Mouse (Mus musculus) thymus, postnatal 25 days (tissue): ENCODE data around the gene Gmpr2.

Experiments used
- DNase-seq: peaks from one replicate; pipeline ENCODE4 v3.0.0; 2022

Gene Gmpr2

GRCm38 (mm10) chr14:55671833-55672740 is at the start of gene Gmpr2, which contains the start of gene Nedd8:
TSS of gene Gmpr2 (plus strand) at chr14:55671941.
TSS of gene Nedd8 (minus strand) at chr14:55672124.
- DNase-seq, result peak; percentile 88

GRCm38 (mm10) chr14:55628077-55628827 is 43.5 kb upstream of the Gmpr2 start:
- no peak for DNase-seq

GRCm38 (mm10) chr14:55629312-55629711 is 42.4 kb upstream of the Gmpr2 start:
- DNase-seq, result peak; percentile 82

- DNase-seq, result no peak
These were observed 36.7 kb upstream of the Gmpr2 start for GRCm38 (mm10) chr14:55634874-55635522.

- peak; percentile 87 for DNase-seq
These were observed 36.2 kb upstream of the Gmpr2 start, which contains the start of gene Ipo4 for GRCm38 (mm10) chr14:55635523-55636007. TSS of gene Ipo4 (minus strand) at chr14:55635957.

GRCm38 (mm10) chr14:55637795-55638194 is 33.9 kb upstream of the Gmpr2 start, which contains the start of gene Gm49378:
TSS of gene Gm49378 (minus strand) at chr14:55637895.
- no peak for DNase-seq

GRCm38 (mm10) chr14:55640816-55641215 is 30.9 kb upstream of the Gmpr2 start:
- DNase-seq, result no peak

- DNase-seq, result no peak
These were observed 30.4 kb upstream of the Gmpr2 start for GRCm38 (mm10) chr14:55641291-55641690.

- no peak for DNase-seq
These were observed 29.1 kb upstream of the Gmpr2 start for GRCm38 (mm10) chr14:55642679-55643059.

- DNase-seq, result peak; percentile 87
These were observed 28.5 kb upstream of the Gmpr2 start, which contains the start of gene Tm9sf1 for GRCm38 (mm10) chr14:55643060-55643907. TSS of gene Tm9sf1 (minus strand) at chr14:55643806.

GRCm38 (mm10) chr14:55644261-55644888 is 27.4 kb upstream of the Gmpr2 start:
- DNase-seq, result peak; percentile 46

- no peak for DNase-seq
These were observed 21.9 kb upstream of the Gmpr2 start, which contains the start of gene Tssk4 for GRCm38 (mm10) chr14:55649884-55650283. TSS of gene Tssk4 (plus strand) at chr14:55650184.

- DNase-seq, result peak; percentile 46
These were observed 20.2 kb upstream of the Gmpr2 start for GRCm38 (mm10) chr14:55651528-55651927.

GRCm38 (mm10) chr14:55656935-55657334 is 14.8 kb upstream of the Gmpr2 start:
- DNase-seq, result no peak

- no peak for DNase-seq
These were observed 13.7 kb upstream of the Gmpr2 start for GRCm38 (mm10) chr14:55658011-55658410.

- DNase-seq, result peak; percentile 78
These were observed 11.7 kb upstream of the Gmpr2 start, which contains the start of gene Mdp1 for GRCm38 (mm10) chr14:55659960-55660573. TSS of gene Mdp1 (minus strand) at chr14:55660508.

GRCm38 (mm10) chr14:55660636-55661035 is 11.1 kb upstream of the Gmpr2 start:
- no peak for DNase-seq

GRCm38 (mm10) chr14:55671486-55671832 is 282 bp upstream of the Gmpr2 start:
- no peak for DNase-seq

- no peak for DNase-seq
These were observed 960 bp downstream of the Gmpr2 start for GRCm38 (mm10) chr14:55672741-55673060.

GRCm38 (mm10) chr14:55677615-55678014 is 5.9 kb downstream of the Gmpr2 start:
- no peak for DNase-seq
